Mouse (Mus musculus): ENCODE results near the gene Rpl35. TPM values are rescaled to one million over a fixed set of nuclear protein-coding genes. Genes with fewer than 3 reads are reported as not detected.

Gene Rpl35
- total RNA-seq, 2 experiments from 2014 or later, result 239 to 257 TPM

Other genes starting within 250 kb of the Rpl35 start
- 1 to 10 TPM; 3.0 to 3.7 TPM for gene Nr6a1, start 77.9 kb downstream of the Rpl35 start, total RNA-seq (2021)
- 1 to 10 TPM; 6.3 to 7.5 TPM for gene Olfml2a, start 73.6 kb downstream of the Rpl35 start, total RNA-seq (2021)
- under 1 TPM; 0.13 to 0.20 TPM for gene Wdr38, start 8.1 kb downstream of the Rpl35 start, total RNA-seq (2021)
- gene Arpc5l, start 276 bp downstream of the Rpl35 start, total RNA-seq (2021), result 10 to 100 TPM; 91.4 to 91.7 TPM
- gene Golga1, start 59.9 kb upstream of the Rpl35 start, total RNA-seq (2021), result 10 to 100 TPM in 1 of 2 experiments, 1 to 10 TPM in 1; 9.1 to 11.0 TPM
- gene Scai, start 185.1 kb upstream of the Rpl35 start, total RNA-seq (2021), result 1 to 10 TPM; 1.8 to 2.9 TPM
- 10 to 100 TPM; 54.6 to 56.5 TPM for gene Ppp6c, start 220.8 kb upstream of the Rpl35 start, total RNA-seq (2021)